Mouse (Mus musculus): ENCODE results near the gene Pnldc1.

- TF ChIP-seq CTCF (IDR thresholded peaks at IDR 0.05; ENCODE audit: control insufficient read depth, insufficient read depth, insufficient read length) (no peak), MAX (IDR thresholded peaks at IDR 0.05) (no peak)
Measured at GRCm38 (mm10) chr17:12872275-12873028, 37.6 kb downstream of the Pnldc1 start.
